Mouse (Mus musculus) heart, postnatal 0 days (tissue): ENCODE results near the gene Rfc1. TPM values are rescaled to one million over a fixed set of nuclear protein-coding genes. Genes with fewer than 3 reads are reported as not detected.
A peak's percentile ranks its signal among the peaks of the same experiment; 100 is the strongest.

Experiments used
- ATAC-seq: fragments of 200-750 bp; cut with Nextera tagmentation; 2 replicates; pipeline ENCODE4 v1.8.0; 2017; ENCODE audit warnings: low read depth, moderate number of reproducible peaks, moderate library complexity; ENCODE audit not compliant: insufficient read depth
- DNase-seq: peaks from one replicate; pipeline ENCODE4 v3.0.0-alpha.2; 2016; ENCODE audit warnings: low spot score
- H3K27ac ChIP-seq: fragments of 300-500 bp; sonication (generic); 2 replicates; pipeline ENCODE4 v1.5.1; 2014; ENCODE audit warnings: low read depth, mild to moderate bottlenecking
- H3K27me3 ChIP-seq: fragments of 300-500 bp; sonication (generic); 2 replicates; pipeline ENCODE4 v1.6.1; 2014; ENCODE audit warnings: low read length, mixed read lengths; ENCODE audit not compliant: control insufficient read depth, insufficient read depth
- H3K36me3 ChIP-seq: fragments of 300-500 bp; sonication (generic); replicated peaks from 2 replicates; pipeline ENCODE4 v1.6.1; 2014; ENCODE audit warnings: low read length, mixed read lengths; ENCODE audit not compliant: control insufficient read depth, insufficient read depth
- H3K4me1 ChIP-seq: fragments of 300-500 bp; sonication (generic); 2 replicates; pipeline ENCODE4 v1.6.1; 2014; ENCODE audit warnings: antibody characterized with exemption; ENCODE audit not compliant: control insufficient read depth, insufficient read depth
- H3K4me2 ChIP-seq: fragments of 300-500 bp; sonication (generic); 2 replicates; pipeline ENCODE4 v1.6.1; 2014; ENCODE audit warnings: low read depth, mild to moderate bottlenecking, low read length, moderate library complexity
- H3K4me3 ChIP-seq: fragments of 300-500 bp; sonication (generic); 2 replicates; pipeline ENCODE4 v1.5.1; 2014; ENCODE audit warnings: low read depth, low read length
- H3K9ac ChIP-seq: fragments of 300-500 bp; sonication (generic); replicated peaks from 2 replicates; pipeline ENCODE4 v1.6.1; 2014; ENCODE audit warnings: low read depth, low read length, mixed read lengths
- H3K9me3 ChIP-seq: fragments of 300-500 bp; sonication (generic); replicated peaks from 2 replicates; pipeline ENCODE4 v1.6.1; 2016; ENCODE audit warnings: low read length; ENCODE audit not compliant: control insufficient read depth
- CTCF ChIP-seq: IDR thresholded peaks from 2 replicates; pipeline ENCODE4 v1.5.1; 2016; ENCODE audit warnings: antibody characterized with exemption, control low read depth, low read depth
- EP300 ChIP-seq: IDR thresholded peaks from 2 replicates; pipeline ENCODE4 v1.6.1; 2016; ENCODE audit warnings: antibody characterized with exemption, low read depth
- WGBS: fragments of 180-500 bp; shearing (Covaris S2); extraction: QIAGEN DNeasy Blood & Tissue Kit; methylation state at CpG from one replicate; pipeline ENCODE4 v1.1.7; 2014; 5-methylcytosine and 5-hydroxymethylcytosine counted together
- polyA plus RNA-seq: library from polyadenylated mRNA; unstranded; fragments of >200 nt; fragmentation: Nextera tagmentation; extraction: Ambion mirVana; gene quantifications from 2 replicates; pipeline ENCODE4 v1.2.1, GENCODE M21; 2015
- total RNA-seq: library from RNA; depleted of rRNA; stranded (reverse); fragments of >200 nt; gene quantifications from 2 replicates; pipeline ENCODE4 v1.2.3, GENCODE M21; 2014; ENCODE audit warnings: low replicate concordance

Gene Rfc1
- total and polyA plus RNA-seq, 2 experiments from 2014 or later = 13.3 to 36.7 TPM

DNA sequence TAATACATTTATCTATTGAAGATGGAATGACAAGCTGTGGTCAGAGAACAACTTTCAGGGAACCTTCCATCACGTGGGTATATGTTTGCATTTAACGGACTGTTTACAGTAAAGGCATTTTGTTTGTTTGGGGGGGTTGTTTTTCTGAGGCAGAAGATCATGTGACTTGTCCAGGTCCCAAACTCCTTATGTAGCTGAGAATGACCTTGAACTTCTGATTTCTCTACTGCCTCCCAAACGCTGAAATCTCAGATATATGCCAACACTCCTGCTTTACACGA is 545 bp upstream of the Rfc1 start:
- TF ChIP-seq EP300 = no peak
- no peak for TF ChIP-seq CTCF
- Histone ChIP-seq H3K27me3 (no peaks in the 10 kb centered on the region), H3K27ac (no peak overlapping the region), H3K4me1 (0 out of 2 replicates have a peak, but pooled peaks cover 11% of the 10 kb centered on the region), H3K4me3 (peak overlapping the region; percentile 89), H3K4me2 (peak overlapping the region; percentile 86), H3K9me3 (no peaks in the 10 kb centered on the region), H3K36me3 (0 out of 2 replicates have a peak, but pooled peaks cover 3% of the 10 kb centered on the region), H3K9ac (0 out of 2 replicates have a peak overlapping the region, but pooled peaks have one; percentile 76)
- no peak for ATAC-seq
- no peak for DNase-seq
- 13% methylated on average over 4 of the region's 4 CpGs for WGBS

GRCm38 (mm10) chr5:65334788-65335187 is 682 bp downstream of the Rfc1 start:
- Histone ChIP-seq H3K27me3 (no peaks in the 10 kb centered on the region), H3K27ac (peak overlapping the region; percentile 69), H3K4me3 (peak overlapping the region; percentile 89), H3K36me3 (0 out of 2 replicates have a peak, but pooled peaks cover 6% of the 10 kb centered on the region), H3K4me1 (0 out of 2 replicates have a peak, but pooled peaks cover 11% of the 10 kb centered on the region), H3K9ac (peak overlapping the region; percentile 76), H3K4me2 (peak overlapping the region; percentile 86), H3K9me3 (no peaks in the 10 kb centered on the region)
- WGBS = under 1% methylated on average over 8 of the region's 8 CpGs
- DNase-seq (no peak), ATAC-seq (no peak)
- TF ChIP-seq CTCF (no peak), EP300 (no peak)

GRCm38 (mm10) chr5:65329971-65330370 is 5.5 kb downstream of the Rfc1 start:
- DNase-seq (no peak), ATAC-seq (no peak)
- TF ChIP-seq CTCF = no peak
- TF ChIP-seq EP300 = no peak
- Histone ChIP-seq H3K9me3 (no peaks in the 10 kb centered on the region), H3K27me3 (no peaks in the 10 kb centered on the region), H3K9ac (no peak overlapping the region), H3K4me1 (peaks cover 14% of the 10 kb centered on the region; the same call in 1 of the 2 replicates), H3K36me3 (0 out of 2 replicates have a peak, but pooled peaks cover 6% of the 10 kb centered on the region), H3K4me3 (no peak overlapping the region), H3K27ac (no peak overlapping the region), H3K4me2 (no peak overlapping the region)
- 77% methylated on average over 3 of the region's 3 CpGs for WGBS

DNA sequence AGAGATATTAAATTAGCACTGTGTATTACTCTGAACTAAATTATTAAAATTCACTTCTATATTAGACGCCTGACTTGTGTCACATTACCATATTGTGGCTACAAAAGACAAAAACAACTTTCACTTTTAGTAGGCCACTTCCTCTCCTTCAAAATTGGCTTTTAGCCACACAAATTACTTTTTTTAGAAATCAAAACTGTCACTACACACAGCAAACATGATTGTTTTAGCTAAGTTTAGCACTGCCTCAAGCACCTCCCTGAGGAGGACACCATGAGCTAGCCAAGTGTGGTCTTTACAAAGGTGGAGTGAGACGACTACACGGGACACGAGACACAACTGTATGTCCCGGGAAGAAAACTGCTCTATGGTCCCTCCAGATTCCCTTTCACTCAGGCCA is 9.3 kb downstream of the Rfc1 start:
- DNase-seq (peak; percentile 27), ATAC-seq (peak; percentile 57)
- Histone ChIP-seq H3K27me3 (no peaks in the 10 kb centered on the region), H3K27ac (peak overlapping the region; percentile 90), H3K36me3 (0 out of 2 replicates have a peak, but pooled peaks cover 3% of the 10 kb centered on the region), H3K4me3 (peak overlapping the region; percentile 24), H3K4me2 (peak overlapping the region; percentile 58), H3K4me1 (peaks cover 8% of the 10 kb centered on the region; the same call in 1 of the 2 replicates), H3K9ac (peak overlapping the region; percentile 58), H3K9me3 (no peaks in the 10 kb centered on the region)
- TF ChIP-seq EP300 (no peak), CTCF (no peak)
- 5% methylated on average over 5 of the region's 5 CpGs for WGBS

DNA sequence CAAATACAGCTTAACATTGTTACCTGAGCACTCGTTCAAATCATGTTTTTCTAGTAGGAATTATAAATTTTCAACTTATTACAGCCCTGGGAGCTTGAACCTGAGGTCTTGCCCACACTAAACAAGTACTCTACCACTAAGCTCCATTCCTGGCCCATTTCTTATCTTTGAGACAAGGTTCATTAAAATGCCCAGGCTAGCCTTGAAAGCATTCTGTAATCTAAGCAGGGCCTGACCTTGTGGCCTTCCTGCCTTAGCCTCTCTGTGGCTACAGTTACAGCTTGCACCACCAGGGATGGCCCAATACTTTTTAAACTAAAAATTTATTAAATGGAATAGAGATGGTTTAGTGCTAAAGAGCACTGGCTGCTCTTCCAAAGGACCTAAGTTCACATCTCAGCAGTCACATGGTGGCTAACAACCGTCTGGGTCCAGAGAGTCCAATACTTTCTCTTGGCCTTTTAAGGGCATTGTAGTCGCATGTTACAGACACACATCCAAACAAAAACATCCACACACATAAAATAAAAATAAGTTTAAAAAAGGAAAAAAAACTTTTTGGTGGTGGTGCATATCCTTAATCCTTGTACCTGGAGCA is 10.6 kb downstream of the Rfc1 start:
- TF ChIP-seq EP300 (no peak), CTCF (no peak)
- H3K36me3 ChIP-seq = no peaks in the 10 kb centered on the region
- peaks cover 8% of the 10 kb centered on the region; the same call in 1 of the 2 replicates for H3K4me1 ChIP-seq
- no peak overlapping the region for H3K4me2 ChIP-seq
- no peaks in the 10 kb centered on the region for H3K27me3 ChIP-seq
- no peak overlapping the region for H3K9ac ChIP-seq
- DNase-seq = no peak
- ATAC-seq = no peak
- no peak overlapping the region for H3K27ac ChIP-seq
- H3K4me3 ChIP-seq = no peak overlapping the region
- H3K9me3 ChIP-seq = no peaks in the 10 kb centered on the region
- 84% methylated on average over 3 of the region's 3 CpGs for WGBS

DNA sequence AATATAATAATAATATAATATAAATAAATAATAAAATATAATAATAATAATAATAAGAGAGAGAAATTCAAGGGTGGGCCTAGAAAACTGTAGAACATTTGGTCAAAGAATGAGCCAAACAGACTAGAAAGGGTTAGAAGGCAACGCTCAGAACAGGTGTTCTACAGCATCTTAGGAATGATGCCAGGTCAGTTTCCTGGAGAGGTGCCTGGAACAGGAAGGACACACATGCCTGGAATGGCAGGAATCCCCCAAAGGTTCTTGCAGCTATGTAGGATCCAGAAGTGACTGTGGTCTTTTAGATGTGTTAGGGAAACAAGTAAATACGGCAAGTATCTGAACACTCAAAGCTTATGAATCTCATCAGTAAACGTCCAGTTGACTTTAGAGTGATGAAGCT is 11.2 kb downstream of the Rfc1 start:
- 84% methylated on average over 3 of the region's 3 CpGs for WGBS
- H3K27ac ChIP-seq = no peak overlapping the region

More for the DNA sequence above, 11.2 kb downstream of the Rfc1 start:
- H3K36me3 ChIP-seq = peaks cover under 1% of the 10 kb centered on the region; the same call in 1 of the 2 replicates
- no peaks in the 10 kb centered on the region for H3K9me3 ChIP-seq
- no peak overlapping the region for H3K4me2 ChIP-seq
- no peak for TF ChIP-seq EP300
- TF ChIP-seq CTCF = no peak
- H3K4me1 ChIP-seq = peaks cover 8% of the 10 kb centered on the region; the same call in 1 of the 2 replicates
- DNase-seq (no peak), ATAC-seq (no peak)
- H3K27me3 ChIP-seq = no peaks in the 10 kb centered on the region
- H3K4me3 ChIP-seq = no peak overlapping the region
- no peak overlapping the region for H3K9ac ChIP-seq
